Mouse (Mus musculus) adrenal gland, postnatal 4 days (tissue): Measurements from ENCODE around the gene Helz. TPM values are rescaled to one million over a fixed set of nuclear protein-coding genes. Genes with fewer than 3 reads are reported as not detected.
A peak's percentile ranks its signal among the peaks of the same experiment; 100 is the strongest.
"Not testable (repeated sequence)": the region's sequence is repeated elsewhere in the genome, so short reads cannot be mapped to it uniquely, and the experiment has no call there.

Experiments used
- DNase-seq, 2 experiments: peaks; one replicate each; pipeline ENCODE4 v3.0.0; 2021 to 2022; ENCODE audit warnings: low spot score in 2 of 2, mixed read lengths in 2 of 2
- total RNA-seq, 2 experiments: library from RNA; stranded (reverse); gene quantifications; 2 replicates each; pipeline ENCODE4 v1.2.3; 2021

Helz gene
- total RNA-seq, 2 experiments from 2014 or later: 35.5 to 37.1 TPM

- DNase-seq: peak; percentile 11 to 14
These were observed 946 bp upstream of the Helz start for GRCm38 (mm10) chr11:107546667-107547301.

- DNase-seq: no peak
These were observed 660 bp downstream of the Helz start for GRCm38 (mm10) chr11:107548204-107548975.

- no peak for DNase-seq
These were observed 12.1 kb downstream of the Helz start for GRCm38 (mm10) chr11:107559874-107560273.

- no peak for DNase-seq
These were observed 19.7 kb downstream of the Helz start for GRCm38 (mm10) chr11:107567431-107567830.

GRCm38 (mm10) chr11:107568466-107568995 is 20.8 kb downstream of the Helz start:
- no peak for DNase-seq

GRCm38 (mm10) chr11:107570891-107571290 is 23.2 kb downstream of the Helz start:
- DNase-seq: not testable (repeated sequence)

GRCm38 (mm10) chr11:107571318-107571717 is 23.6 kb downstream of the Helz start:
- no peak for DNase-seq

GRCm38 (mm10) chr11:107572551-107572950 is 24.8 kb downstream of the Helz start:
- no peak for DNase-seq

- DNase-seq: peak; percentile 19 to 38
These were observed 25.4 kb downstream of the Helz start for GRCm38 (mm10) chr11:107573061-107573692.

GRCm38 (mm10) chr11:107573847-107574246 is 26.1 kb downstream of the Helz start:
- no peak for DNase-seq

GRCm38 (mm10) chr11:107574811-107575705 is 27.3 kb downstream of the Helz start:
- DNase-seq: no peak

GRCm38 (mm10) chr11:107576186-107576585 is 28.5 kb downstream of the Helz start:
- no peak for DNase-seq

GRCm38 (mm10) chr11:107577400-107577799 is 29.7 kb downstream of the Helz start:
- no peak for DNase-seq

GRCm38 (mm10) chr11:107578226-107578625 is 30.5 kb downstream of the Helz start:
- DNase-seq: no peak

- no peak for DNase-seq
These were observed 33.1 kb downstream of the Helz start for GRCm38 (mm10) chr11:107580786-107581185.

GRCm38 (mm10) chr11:107584660-107585451 is 37.1 kb downstream of the Helz start:
- no peak for DNase-seq

GRCm38 (mm10) chr11:107586129-107586528 is 38.4 kb downstream of the Helz start:
- DNase-seq: not testable (repeated sequence)

GRCm38 (mm10) chr11:107587141-107587540 is 39.4 kb downstream of the Helz start:
- DNase-seq: no peak

GRCm38 (mm10) chr11:107592575-107592974 is 44.8 kb downstream of the Helz start:
- DNase-seq: no peak

- no peak for DNase-seq
These were observed 49.7 kb downstream of the Helz start for GRCm38 (mm10) chr11:107597381-107597780.
